Mouse (Mus musculus) liver, embryonic 14.5 days (tissue): ENCODE data around the gene Flnb. TPM values are rescaled to one million over a fixed set of nuclear protein-coding genes. Genes with fewer than 3 reads are reported as not detected.

Experiments
- ATAC-seq: fragments of 200-750 bp; cut with Nextera tagmentation; 2 replicates; pipeline ENCODE4 v1.8.0; 2017; ENCODE audit warnings: moderate number of reproducible peaks, mild to moderate bottlenecking, moderate library complexity; ENCODE audit not compliant: insufficient read depth
- DNase-seq, 3 experiments: peaks; one replicate each; pipeline ENCODE4 v3.0.0-alpha.2; 2012 to 2013; ENCODE audit warnings: low read depth in 3 of 3, low spot score in 3 of 3
- H3K27ac ChIP-seq: fragments of 300-500 bp; sonication (generic); 2 replicates; pipeline ENCODE4 v1.5.1; 2014; ENCODE audit warnings: moderate library complexity, mild to moderate bottlenecking, control low read depth, inconsistent platforms
- H3K27me3 ChIP-seq: fragments of 300-500 bp; sonication (generic); 2 replicates; pipeline ENCODE4 v1.6.1; 2014; ENCODE audit warnings: mild to moderate bottlenecking, low read length, moderate library complexity; ENCODE audit not compliant: control insufficient read depth, insufficient read depth
- H3K36me3 ChIP-seq: fragments of 300-500 bp; sonication (generic); replicated peaks from 2 replicates; pipeline ENCODE4 v1.6.1; 2014; ENCODE audit warnings: low read depth; ENCODE audit not compliant: control insufficient read depth, insufficient read depth
- H3K4me1 ChIP-seq, 2 experiments: fragments of 200-500 bp in 1 of 2; fragments of 300-500 bp in 1 of 2; sonication (generic) in 1 of 2; replicated peaks; 2 replicates each; pipeline ENCODE4 v1.6.1; 2012 to 2014; ENCODE audit warnings: antibody characterized with exemption in 1 of 2, inconsistent platforms in 1 of 2, low read length in 1 of 2; ENCODE audit not compliant: control insufficient read depth in 2 of 2, insufficient read depth in 2 of 2
- H3K4me2 ChIP-seq: fragments of 300-500 bp; sonication (generic); 2 replicates; pipeline ENCODE4 v1.6.1; 2014; ENCODE audit warnings: low read depth, mild to moderate bottlenecking, control low read depth, moderate library complexity
- H3K4me3 ChIP-seq, 2 experiments: fragments of 200-500 bp in 1 of 2; fragments of 300-500 bp in 1 of 2; sonication (generic) in 1 of 2; 2 replicates each; pipeline ENCODE4 v1.5.1; 2012 to 2014; ENCODE audit warnings: low read depth in 2 of 2, low read length in 2 of 2, mild to moderate bottlenecking in 2 of 2, control low read depth in 1 of 2, inconsistent platforms in 1 of 2, moderate library complexity in 1 of 2; ENCODE audit not compliant: insufficient read depth in 1 of 2
- H3K9ac ChIP-seq: fragments of 300-500 bp; sonication (generic); replicated peaks from 2 replicates; pipeline ENCODE4 v1.6.1; 2014; ENCODE audit warnings: mild to moderate bottlenecking, control low read depth, moderate library complexity
- H3K9me3 ChIP-seq: fragments of 300-500 bp; sonication (generic); 2 replicates; pipeline ENCODE4 v1.6.1; 2016; ENCODE audit warnings: low read length, mixed read lengths; ENCODE audit not compliant: control insufficient read depth
- CTCF ChIP-seq: IDR thresholded peaks from 2 replicates; pipeline ENCODE4 v1.5.1; 2016; ENCODE audit warnings: antibody characterized with exemption, low read depth, control low read depth
- EP300 ChIP-seq: IDR thresholded peaks from 2 replicates; pipeline ENCODE4 v1.6.1; 2016; ENCODE audit warnings: antibody characterized with exemption, low read depth
- whole genome bisulfite sequencing: fragments of 180-500 bp; shearing (Covaris S2); extraction: QIAGEN DNeasy Blood & Tissue Kit; methylation state at CpG from one replicate; pipeline ENCODE4 v1.1.7; 2014; ENCODE audit not compliant: insufficient replicate concordance; 5-methylcytosine and 5-hydroxymethylcytosine counted together
- polyA plus RNA-seq, 2 experiments: library from polyadenylated mRNA; depleted of rRNA in 1 of 2; stranded (reverse) in 1 of 2; unstranded in 1 of 2; fragments of >200 nt; fragmentation: Nextera tagmentation in 1 of 2; extraction: Ambion mirVana in 1 of 2; gene quantifications; 2 replicates each; pipeline versions ENCODE4 v1.2.1 to v1.2.3; 2012 to 2014

Gene Flnb
- polyA plus RNA-seq, 2 experiments: 3.2 to 3.7 TPM

DNA sequence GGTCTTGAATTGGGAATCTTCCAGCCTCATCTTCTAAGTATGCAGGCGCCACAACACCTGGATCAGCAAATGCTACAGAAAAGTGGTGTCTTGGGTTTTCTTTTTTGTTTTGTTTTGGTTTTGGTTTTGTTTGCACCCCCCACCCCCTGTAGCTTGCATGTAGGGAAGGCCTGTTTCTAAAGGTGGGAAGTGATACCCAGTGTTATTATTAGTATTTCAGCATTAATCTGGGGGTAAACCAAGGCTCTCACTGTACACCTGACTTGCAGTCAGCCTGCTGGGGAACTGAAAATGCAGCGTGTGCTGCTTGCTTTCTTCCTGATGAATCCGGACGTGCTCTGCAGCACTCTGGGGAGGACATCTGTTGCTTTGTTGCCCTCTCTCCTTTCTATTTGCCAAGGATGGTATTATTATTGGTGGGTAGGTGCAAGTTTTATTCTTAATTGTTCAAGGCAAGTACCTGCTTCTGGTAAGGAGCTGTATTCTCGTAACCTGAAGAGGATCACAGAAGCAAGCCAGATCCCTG, 20.9 kb downstream of the Flnb start:
- WGBS: 64% methylated on average over 5 of the region's 5 CpGs
- Histone ChIP-seq H3K27ac (no peak overlapping the region), H3K36me3 (no peaks in the 10 kb centered on the region), H3K4me2 (no peak overlapping the region), H3K4me1 (peaks cover 0 to 3% of the 10 kb centered on the region in 2 experiments; a peak in 1 of 4 replicates), H3K9ac (no peak overlapping the region), H3K4me3 (no peak overlapping the region), H3K9me3 (no peaks in the 10 kb centered on the region), H3K27me3 (no peaks in the 10 kb centered on the region)
- ATAC-seq: no peak
- no peak for TF ChIP-seq CTCF
- no peak for TF ChIP-seq EP300
- DNase-seq: no peak

DNA sequence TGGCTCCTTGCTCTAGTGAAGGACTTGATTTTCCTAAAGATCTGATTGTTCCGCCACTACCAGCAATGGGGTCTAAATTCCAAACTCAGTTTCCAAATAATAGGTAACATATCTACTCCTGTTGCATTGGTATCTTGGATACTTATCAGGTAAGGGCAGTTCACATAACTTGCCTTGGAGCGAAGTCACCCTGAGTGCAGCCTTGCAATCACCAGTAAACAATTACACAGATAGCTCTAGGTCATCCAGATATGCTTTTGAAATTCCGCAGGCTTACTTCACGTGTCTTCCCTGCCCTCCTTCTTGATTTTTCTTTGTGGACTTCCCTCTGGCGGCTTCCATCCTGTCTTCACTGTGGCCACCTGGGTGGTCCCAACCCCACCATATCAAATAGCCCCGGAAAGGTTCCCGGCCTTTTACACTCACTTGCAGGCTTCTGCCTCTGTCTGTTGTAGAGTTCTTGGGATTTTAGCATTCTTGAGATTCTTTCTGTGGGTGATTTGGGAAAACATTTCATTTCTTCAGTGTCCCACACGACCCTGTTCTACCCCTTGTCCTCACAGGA, 22.3 kb downstream of the Flnb start:
- Histone ChIP-seq H3K9ac (no peak overlapping the region), H3K4me1 (peaks cover 0 to 3% of the 10 kb centered on the region in 2 experiments; a peak in 1 of 4 replicates), H3K27ac (no peak overlapping the region), H3K36me3 (no peaks in the 10 kb centered on the region), H3K9me3 (no peaks in the 10 kb centered on the region), H3K27me3 (no peaks in the 10 kb centered on the region), H3K4me2 (no peak overlapping the region), H3K4me3 (no peak overlapping the region)
- TF ChIP-seq CTCF: no peak
- TF ChIP-seq EP300: no peak
- no peak for DNase-seq
- no peak for ATAC-seq
- 50% methylated on average over 8 of the region's 8 CpGs for WGBS

DNA sequence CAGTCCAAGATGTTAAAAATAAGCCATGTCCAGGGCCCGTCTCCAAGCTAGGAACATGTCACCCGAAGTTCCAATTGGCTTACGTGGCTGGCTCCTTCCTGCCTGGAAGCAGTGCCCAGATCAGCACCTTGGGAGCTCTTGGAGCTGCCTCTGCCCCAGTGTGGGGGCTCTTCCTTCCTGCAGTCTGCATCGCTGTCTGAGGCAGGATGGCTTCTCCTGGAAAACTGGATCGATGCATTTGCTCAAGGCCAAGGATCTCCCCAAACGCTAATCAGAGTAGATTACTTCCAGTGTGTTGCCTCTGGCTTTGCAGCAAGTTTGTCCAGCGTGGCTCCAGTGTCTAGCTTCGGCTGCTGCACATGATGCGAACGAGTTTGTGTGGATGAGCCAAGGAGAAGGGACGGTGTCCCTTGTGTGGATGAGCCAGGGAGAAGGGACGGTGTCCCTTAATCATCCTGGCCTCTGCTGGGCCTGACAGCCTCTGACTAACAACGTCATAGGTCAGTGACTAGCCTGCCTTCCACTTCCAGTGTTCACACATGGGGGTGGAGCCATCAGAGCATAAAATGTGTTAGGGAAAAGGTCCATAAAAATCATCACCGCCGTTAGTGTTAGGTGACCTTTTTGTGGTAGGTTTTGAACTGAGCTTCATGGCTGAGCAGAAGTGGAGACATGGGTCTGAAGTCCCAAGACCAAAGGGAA, 25.0 kb downstream of the Flnb start:
- H3K4me1 ChIP-seq: peaks cover 0 to 6% of the 10 kb centered on the region in 2 experiments; a peak in 1 of 4 replicates
- H3K27me3 ChIP-seq: no peaks in the 10 kb centered on the region
- ATAC-seq: no peak
- no peak overlapping the region for H3K4me3 ChIP-seq
- TF ChIP-seq EP300 (no peak), CTCF (no peak)
- no peak overlapping the region for H3K27ac ChIP-seq
- H3K4me2 ChIP-seq: no peak overlapping the region
- H3K9ac ChIP-seq: no peak overlapping the region
- WGBS: 62% methylated on average over 15 of the region's 15 CpGs
- no peaks in the 10 kb centered on the region for H3K36me3 ChIP-seq
- H3K9me3 ChIP-seq: no peaks in the 10 kb centered on the region
- no peak for DNase-seq

DNA sequence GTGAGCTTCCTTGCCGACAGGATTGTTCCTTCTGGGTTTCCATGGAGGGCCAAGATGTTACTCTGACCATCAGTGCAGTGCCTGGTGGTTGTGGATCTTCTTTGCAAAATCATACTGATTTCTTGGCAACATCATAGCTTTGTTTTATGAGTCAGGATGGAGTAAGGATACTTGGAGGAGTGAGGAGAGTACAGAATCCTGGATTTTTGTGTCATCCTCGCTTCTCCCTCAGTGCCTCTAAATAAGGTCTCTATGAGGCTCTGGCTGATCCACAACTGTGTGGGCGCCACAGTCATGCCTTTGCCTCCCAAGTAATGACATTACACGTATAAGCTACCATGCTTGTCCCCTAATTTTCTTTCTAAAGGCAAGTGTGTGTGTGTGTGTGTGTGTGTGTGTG, 28.9 kb downstream of the Flnb start:
- no peaks in the 10 kb centered on the region for H3K27me3 ChIP-seq
- no peak overlapping the region for H3K27ac ChIP-seq
- no peaks in the 10 kb centered on the region for H3K9me3 ChIP-seq
- WGBS: 47% methylated on average over 4 of the region's 4 CpGs
- peaks cover 3 to 24% of the 10 kb centered on the region in 2 experiments; a peak in 3 of 4 replicates for H3K4me1 ChIP-seq
- DNase-seq (no peak), ATAC-seq (no peak)
- H3K36me3 ChIP-seq: no peaks in the 10 kb centered on the region
- H3K4me3 ChIP-seq: no peak overlapping the region
- H3K9ac ChIP-seq: no peak overlapping the region
- H3K4me2 ChIP-seq: no peak overlapping the region
- TF ChIP-seq EP300: no peak
- TF ChIP-seq CTCF: no peak

DNA sequence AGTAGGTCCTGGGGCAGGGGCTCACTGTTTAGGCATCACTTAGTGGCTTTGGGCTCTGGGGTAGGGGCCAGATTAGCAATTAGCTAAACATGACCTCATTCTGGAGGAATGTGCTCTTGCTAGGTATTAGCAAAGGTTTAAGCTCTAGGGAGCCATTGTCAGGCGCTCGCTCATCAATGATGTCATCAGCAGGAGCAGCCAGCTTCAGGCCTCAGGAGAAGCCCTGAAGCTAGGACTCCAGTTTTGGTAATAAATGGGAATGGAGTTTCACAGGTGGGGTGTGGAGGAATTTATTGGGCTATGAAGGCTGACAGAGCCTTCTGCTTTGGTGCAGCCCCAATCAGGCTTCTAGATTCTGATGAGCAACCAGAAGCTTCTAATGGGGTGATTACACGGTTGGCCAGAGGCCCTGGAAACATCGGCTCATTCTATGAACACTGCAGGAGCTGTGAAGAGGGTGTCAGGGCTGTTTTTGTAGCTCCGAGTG, 30.0 kb downstream of the Flnb start:
- Histone ChIP-seq H3K27ac (no peak overlapping the region), H3K4me1 (peaks cover 3 to 27% of the 10 kb centered on the region in 2 experiments; a peak in 3 of 4 replicates), H3K36me3 (no peaks in the 10 kb centered on the region), H3K27me3 (no peaks in the 10 kb centered on the region), H3K9ac (no peak overlapping the region), H3K4me2 (no peak overlapping the region), H3K4me3 (no peak overlapping the region), H3K9me3 (no peaks in the 10 kb centered on the region)
- WGBS: 66% methylated on average over 5 of the region's 5 CpGs
- ATAC-seq (no peak), DNase-seq (no peak)
- TF ChIP-seq CTCF (no peak), EP300 (no peak)
